Mouse (Mus musculus): ENCODE data around the gene Pex11a. TPM values are rescaled to one million over a fixed set of nuclear protein-coding genes. Genes with fewer than 3 reads are reported as not detected.
"Not testable (repeated sequence)": the region's sequence is repeated elsewhere in the genome, so short reads cannot be mapped to it uniquely, and the experiment has no call there.

Pex11a gene
- total RNA-seq (2021), result 1 to 10 TPM; 4.9 to 5.4 TPM
- long read RNA-seq, experiment 1, partial matches to known transcripts, result 0 of 5 reads
- long read RNA-seq, experiment 1, other reads (novel, unspliced or antisense), result 3 of 5 reads
- long read RNA-seq, experiment 2, partial matches to known transcripts, result 0 of 11 reads
- long read RNA-seq, experiment 2, other reads (novel, unspliced or antisense), result 8 of 11 reads

DNA sequence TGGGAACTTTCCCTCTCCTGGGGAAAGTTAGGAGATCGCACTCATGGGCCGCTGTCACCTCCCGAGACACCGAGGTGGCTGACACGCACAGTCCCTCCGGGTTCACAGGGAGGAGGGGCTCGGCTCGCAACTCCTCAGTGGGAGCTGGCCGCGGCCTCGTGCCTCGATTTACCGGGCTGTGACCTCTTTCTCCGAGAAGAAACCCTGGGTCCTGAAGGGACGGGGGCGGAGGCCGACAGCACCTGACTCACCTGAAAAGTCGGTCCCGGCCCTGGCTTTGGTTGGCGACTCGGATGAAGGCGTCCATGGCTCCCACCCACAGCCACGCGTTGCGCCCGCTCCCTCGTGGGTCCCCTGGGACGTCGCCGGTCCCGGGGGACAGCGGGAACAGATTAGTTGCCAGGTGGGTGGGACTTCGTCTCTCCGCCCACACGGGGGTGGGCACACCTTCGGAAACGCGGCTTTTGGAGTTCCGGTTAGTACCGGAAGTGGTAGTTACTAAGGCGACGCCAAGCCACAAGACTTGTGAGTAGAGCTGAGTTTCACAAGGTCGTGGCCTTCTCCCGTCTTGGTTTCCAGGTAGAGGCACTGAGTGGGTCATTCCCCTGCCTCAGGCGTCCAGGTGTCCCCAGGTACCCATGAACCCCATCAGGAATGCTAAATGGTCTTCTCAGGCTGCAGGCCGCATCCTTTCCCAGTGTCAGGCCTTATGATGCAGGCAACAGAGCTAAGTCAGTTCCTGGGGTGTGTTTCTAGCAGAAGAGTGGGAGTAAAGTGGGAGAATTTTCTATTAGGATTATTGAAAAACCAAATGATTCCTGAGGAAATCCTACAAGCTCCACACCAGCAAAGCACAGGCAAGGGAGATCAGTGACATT lies at the start of gene Pex11a, which contains the start of gene Wdr93:
Gene Pex11a (minus strand): TSS at position 473 of the 878 bp plus-strand sequence.
Gene Wdr93 (plus strand): TSS at position 505 of the 878 bp plus-strand sequence.
- intact Hi-C loops (cut with DNase I; ENCODE audit: low total_unique reads), result no loop called here

DNA sequence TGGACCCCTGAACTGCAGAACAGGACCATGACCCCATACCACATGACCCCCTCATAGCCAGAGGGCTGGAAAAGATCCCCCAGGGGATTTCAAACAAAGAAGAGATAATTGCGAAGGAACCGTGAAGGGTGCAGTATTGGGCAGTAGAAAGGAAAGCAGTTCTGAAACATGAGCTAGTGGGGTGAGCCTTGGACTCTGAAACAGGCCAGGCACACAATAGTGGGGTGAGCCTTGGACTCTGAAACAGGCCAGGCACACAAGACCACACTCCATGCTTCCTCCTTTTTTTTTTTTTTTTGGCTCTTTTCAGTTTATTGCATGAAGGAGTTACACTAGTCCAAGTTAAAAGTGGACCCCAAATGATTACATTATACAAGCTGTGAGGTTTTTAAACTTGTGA lies 46.9 kb upstream of the Pex11a start:
- intact Hi-C loops (cut with DNase I; ENCODE audit: low total_unique reads); DNase-seq: not testable (repeated sequence)

More for the DNA sequence above, at the start of gene Pex11a, which contains the start of gene Wdr93:
- peak; percentile 66 for DNase-seq

DNA sequence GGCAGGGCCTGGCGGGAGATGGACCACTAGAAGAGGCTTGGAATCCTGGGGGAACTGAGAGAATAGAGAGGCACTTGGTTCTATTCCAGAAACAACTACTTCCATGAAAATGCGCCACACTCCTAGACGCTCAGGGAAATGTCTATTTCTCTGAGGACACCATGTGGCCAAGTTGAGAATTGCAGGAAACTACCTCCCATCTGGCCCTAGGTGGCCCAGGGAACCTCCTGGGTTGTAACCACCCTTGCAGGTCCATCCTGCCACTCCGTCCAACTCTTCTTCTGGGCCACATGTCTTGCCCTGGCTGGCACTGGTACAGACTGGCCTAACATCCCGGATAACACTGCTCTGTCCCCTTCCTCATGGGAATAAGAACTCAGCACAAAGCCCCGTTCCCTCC lies 43.4 kb upstream of the Pex11a start:
- DNase-seq, result peak; percentile 52

DNA sequence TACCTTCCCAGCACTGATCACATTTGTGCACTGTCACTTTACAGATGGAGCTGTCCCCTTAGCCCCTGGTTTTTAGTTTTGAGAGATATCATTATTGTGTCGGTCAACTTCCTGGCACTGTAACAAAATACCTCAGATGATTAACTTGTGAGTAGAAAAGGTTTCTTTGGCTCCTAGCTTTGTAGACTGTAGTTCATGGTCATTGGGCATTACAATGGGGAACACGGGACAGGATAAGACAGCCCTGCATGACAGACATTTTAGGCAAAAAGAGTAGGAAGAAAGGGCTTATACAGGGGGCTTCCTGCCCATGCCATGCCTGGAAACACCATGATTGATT lies 39.6 kb upstream of the Pex11a start:
- intact Hi-C loops (cut with DNase I; ENCODE audit: low total_unique reads), result no loop called here
- no peak for DNase-seq

More for the DNA sequence above, 43.4 kb upstream of the Pex11a start:
- intact Hi-C loops (cut with DNase I; ENCODE audit: low total_unique reads), result no loop called here

DNA sequence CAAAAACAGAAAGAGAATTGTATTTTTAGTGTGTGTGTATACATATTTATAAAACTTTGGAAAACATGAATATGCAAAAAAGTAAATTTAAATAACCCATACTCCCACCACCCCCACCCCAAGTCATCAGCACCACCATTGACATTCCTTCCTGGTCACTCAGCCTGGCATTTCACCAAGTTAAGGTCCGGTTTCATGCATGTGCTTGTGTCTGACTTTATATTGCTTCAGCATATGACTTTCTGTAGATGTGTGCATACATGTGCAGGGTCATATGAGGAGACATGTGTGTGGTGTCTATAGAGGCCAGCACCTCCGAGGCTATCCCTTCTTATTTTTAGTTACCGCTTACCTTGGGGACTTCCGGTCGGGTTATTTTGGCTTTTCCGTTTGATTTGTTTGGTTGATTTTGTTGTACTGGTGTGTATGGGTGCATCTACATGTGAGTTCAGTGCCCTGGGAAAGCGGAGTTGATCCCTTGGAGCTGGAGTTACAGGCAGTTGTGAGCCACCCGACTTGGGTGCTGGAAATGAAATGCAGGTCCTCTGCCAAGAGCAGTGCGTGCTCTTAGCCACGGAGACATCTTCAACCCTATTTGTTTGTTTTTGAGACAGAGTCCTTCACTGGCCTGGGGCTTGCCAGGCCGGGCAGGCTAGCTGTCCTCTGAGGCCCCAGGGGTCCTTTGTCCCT lies 39.0 kb upstream of the Pex11a start:
- intact Hi-C loops (cut with DNase I; ENCODE audit: low total_unique reads), result no loop called here
- no peak for DNase-seq

DNA sequence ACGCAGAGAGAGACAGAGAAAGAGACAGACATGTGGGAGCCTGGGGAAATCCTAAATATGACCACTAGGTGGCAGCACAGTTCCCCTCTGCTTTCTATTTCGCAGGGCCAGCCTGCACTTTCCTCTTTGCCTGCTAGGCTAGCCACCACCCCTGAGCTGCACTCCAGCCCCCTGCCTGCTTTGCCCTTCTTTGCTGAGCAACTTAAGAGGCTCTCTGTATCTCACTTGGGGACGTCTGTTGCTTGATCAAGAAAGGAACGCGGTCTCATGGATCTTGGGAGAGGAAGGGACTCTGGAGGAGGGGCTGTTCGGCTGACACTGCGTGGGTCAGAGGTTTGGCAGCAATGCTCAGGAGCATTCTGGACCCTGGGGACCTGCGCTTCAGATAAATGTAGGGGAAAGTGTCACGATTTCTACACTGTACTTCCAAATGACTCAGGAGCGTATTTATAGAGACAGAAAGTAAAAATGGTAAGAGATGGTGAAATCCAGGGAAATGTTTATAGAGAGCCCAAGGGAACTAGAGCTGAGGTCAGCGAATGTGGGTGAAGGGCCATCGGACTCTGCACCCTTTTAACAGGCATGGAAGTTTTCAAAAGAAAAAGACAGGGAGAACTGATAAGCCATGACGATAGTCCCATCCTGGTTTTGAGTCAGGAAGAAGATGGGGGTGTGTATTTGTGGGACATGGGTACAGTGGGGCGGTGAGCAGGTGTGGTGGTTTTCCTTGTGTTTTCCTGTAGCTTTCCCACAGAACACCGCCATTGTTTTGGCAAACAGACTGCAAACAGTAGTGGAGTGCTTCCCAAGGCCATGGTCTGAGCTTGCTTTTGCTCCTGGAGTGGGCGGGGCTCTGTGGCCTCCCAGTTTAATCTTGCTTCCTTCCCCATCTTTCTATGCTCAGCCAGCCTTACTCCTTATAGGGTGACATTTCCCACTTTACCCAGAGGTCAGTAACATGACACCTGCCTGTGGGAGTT lies 38.0 kb upstream of the Pex11a start:
- intact Hi-C loops (cut with DNase I; ENCODE audit: low total_unique reads), result no loop called here

DNA sequence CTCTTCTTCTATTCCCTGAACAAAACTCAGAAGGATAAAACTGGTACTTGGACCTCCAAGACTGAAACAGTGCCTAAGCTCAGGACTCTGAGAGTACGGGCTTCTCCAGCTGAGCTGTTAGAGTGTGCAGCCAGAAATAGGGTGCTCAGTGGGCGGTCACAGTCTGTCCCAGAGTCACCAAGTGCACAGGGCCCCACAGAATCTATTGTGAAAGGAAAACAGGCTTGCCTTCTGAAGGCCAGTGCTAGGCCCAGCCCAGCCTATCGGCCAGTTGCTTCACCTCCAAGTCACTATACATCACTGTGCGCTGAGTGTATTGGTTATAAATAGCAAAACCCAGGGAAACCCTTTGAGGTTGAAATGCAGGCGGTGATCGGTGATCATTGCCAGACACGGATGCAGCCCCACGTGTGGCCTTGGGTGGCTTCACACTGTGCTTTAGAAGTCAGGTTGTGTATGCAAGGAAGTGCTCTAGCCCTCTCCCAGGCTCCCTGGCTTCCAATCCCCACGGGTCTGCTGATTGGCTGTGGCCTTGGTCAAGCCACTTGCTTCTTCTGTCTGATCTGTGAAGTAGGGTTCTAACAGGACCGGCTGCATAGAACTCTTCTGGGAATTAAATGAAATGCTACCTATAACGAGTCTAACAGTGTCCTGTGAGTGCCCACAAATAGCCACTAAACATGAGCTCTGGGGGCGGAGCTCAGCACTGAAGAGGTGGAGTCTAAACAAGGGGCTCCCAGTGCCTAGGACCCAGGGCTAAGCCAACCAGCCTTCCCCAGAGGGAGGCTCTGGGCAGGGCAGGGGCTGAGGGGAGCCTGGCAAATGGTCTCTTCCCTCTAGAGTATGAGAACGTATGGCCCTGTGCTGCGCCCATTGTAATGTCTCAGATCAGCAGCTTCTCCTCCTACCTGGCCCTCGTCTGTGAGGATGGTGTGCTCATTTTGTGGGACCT lies 28.9 kb upstream of the Pex11a start:
- no peak for DNase-seq
- intact Hi-C loops (cut with DNase I; ENCODE audit: low total_unique reads), result no loop called here

More for the DNA sequence above, 38.0 kb upstream of the Pex11a start:
- peak; percentile 63 for DNase-seq

DNA sequence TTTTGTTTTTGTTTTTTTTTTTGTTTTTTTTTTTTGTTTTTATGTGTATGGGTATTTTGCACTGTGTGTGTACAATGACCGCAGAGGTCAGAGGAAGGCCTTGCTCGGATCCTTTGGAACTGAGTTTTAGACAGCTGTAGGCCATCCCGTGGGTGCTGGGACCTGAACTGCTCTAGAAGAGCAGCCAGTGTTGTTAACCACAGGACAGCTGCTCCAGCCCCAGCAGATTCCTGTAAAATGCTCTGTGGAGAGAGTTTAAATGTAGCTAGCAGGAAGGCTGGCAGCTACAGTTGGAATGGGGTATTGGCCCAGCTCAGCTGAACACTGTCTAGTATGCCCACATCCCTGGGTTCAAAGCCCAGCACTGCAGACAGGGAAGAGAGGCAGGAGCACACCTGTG lies 26.7 kb upstream of the Pex11a start:
- DNase-seq, result no peak
- intact Hi-C loops (cut with DNase I; ENCODE audit: low total_unique reads), result no loop called here

DNA sequence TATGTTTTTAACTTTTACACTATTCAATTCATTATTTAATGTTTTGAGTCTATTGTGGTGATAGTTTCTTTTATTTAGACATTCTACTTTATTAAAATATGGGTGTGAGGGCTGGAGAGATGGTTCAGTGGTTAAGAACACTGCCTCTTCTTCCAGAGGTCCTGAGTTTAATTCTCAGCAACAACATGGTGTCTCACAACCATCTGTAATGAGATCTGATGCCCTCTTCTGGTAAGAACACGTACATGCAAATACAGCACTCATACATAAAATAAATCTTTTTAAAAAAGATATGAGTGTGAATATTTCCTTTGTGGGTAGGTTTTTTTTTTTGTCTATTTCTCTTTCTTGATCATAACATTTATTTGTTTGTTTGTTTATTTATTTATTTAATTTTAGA lies 23.1 kb upstream of the Pex11a start:
- no peak for DNase-seq
- intact Hi-C loops (cut with DNase I; ENCODE audit: low total_unique reads), result no loop called here

DNA sequence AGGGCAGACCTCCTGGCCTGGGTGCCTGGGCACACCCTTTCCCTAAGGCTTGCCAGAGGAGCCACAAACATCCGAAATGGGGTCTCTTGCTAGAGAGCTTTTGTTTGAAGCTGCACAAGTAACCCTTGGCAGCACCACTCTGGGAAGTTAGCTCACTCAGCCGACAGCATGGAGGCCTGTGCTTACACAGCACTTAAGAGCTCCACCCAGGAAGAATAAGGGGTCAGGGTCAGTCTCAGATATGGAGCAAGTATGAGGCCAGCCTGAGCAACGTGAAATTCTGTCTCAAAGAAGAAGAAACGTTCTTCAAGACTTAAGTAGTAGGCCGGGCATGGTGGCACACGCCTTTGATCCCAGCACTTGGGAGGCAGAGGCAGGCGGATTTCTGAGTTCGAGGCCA lies 19.2 kb upstream of the Pex11a start:
- intact Hi-C loops (cut with DNase I; ENCODE audit: low total_unique reads), result no loop called here
- no peak for DNase-seq

DNA sequence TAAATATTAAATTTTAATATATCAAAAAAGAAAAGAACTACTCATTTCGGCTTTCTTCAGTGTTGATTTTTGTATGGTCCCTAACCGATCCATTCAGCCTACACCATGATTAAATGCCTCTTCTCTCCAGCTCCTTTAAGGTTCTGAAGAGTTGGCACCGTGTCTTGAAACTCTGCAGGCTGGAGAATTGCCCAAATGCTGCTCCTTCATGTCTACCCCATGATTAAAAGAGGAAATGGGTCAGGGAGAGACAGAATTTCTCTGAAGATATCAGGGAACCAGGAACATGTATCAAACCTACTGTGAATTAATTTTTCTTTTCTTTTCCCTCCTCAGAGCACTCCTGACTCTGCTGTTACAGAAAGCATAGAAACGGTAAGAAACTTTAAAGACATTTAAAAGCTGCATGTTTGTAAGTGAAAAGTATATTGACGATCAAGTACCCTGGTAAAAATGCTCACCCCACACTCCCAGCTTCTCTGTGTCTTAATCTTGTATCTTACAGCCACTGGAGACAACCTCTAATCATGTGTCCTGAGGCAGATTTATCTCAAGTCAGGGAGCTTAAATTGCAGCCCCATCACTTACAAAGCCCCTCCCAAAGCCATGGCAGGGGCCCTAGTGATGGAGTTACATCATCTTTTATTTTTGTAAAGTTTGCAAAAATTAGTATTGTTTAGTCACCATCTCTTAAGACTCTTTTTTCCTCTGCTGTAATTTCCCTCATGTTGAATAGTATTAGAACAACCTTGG lies 18.4 kb upstream of the Pex11a start:
- no peak for DNase-seq

DNA sequence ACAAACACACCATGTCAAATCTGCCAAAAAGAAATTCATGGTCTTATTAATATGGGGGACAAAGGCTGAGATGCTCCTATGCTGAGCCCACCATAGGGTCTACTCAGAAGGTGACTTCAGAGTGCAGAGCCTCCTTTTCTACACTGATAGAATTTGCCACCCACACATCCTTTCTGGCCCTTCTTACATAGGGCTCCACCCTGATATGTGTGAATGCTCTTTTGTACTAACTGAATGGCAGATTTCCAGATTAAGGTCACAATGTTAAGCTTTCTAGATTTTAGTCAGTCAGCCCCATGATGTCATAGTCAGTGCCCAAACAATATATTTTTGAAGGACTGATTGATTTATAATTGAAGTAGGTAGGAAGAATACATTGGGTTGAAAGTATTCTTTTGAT lies 16.8 kb upstream of the Pex11a start:
- intact Hi-C loops (cut with DNase I; ENCODE audit: low total_unique reads), result no loop called here
- DNase-seq, result no peak

More for the DNA sequence above, 18.4 kb upstream of the Pex11a start:
- intact Hi-C loops (cut with DNase I; ENCODE audit: low total_unique reads), result no loop called here

DNA sequence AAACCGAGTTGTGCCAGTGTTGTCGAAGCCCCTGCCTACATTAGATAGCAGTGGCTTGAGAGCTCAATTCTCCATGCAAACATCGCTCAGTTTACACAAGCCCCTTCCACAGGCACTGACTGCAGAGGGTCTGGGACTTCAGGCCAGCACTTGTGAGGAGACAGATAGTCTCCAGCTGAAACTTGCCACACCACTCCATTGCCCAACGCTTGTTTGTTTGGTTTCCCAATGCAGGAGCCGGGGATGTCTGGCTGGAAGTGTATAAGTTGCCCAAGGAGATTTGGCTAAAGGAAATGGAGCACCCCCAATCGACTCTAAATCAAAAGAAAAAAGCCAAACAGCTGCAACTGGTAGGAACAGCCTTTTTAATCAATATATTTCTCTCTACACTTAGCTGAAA lies 15.2 kb upstream of the Pex11a start:
- intact Hi-C loops (cut with DNase I; ENCODE audit: low total_unique reads), result no loop called here
- DNase-seq, result no peak

DNA sequence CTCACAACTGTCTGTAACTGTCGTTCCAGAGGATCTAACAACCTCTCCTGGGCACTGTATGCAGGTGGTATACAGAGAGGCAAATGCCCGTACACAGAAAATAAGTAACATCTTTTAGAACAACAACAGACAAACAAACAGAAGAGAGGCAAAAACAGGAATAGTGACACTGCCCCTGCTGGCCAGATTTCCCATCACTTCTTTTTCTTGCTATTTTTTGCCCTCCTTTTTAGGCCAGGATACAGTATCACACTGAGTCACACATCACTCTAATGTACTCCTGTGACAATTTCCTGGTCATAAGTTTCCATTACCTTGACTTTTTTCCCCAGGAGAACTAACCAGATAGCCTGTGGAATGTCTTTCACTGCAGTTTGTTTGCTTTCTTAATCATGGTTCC lies 13.4 kb upstream of the Pex11a start:
- no peak for DNase-seq
- intact Hi-C loops (cut with DNase I; ENCODE audit: low total_unique reads), result no loop called here

DNA sequence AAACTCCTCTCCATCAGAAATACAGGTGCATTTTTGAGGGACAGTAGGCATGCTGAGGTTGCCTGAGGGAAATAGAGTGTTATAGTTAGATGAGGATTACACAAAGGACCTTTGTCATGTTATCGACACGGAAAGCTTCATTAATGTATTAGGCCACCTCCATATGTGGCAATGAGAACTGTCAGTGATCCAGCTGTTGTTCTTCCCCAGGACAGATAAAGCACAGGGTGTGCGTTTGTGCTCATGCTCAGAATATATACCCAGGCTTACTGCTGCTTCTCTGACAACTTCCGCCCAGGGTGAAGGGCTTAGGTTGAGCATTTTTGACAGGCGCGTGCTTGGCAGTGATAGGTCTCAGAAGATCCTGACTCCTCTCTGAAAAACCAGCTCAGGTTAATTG lies 6.6 kb upstream of the Pex11a start:
- intact Hi-C loops (cut with DNase I; ENCODE audit: low total_unique reads), result no loop called here
- no peak for DNase-seq

DNA sequence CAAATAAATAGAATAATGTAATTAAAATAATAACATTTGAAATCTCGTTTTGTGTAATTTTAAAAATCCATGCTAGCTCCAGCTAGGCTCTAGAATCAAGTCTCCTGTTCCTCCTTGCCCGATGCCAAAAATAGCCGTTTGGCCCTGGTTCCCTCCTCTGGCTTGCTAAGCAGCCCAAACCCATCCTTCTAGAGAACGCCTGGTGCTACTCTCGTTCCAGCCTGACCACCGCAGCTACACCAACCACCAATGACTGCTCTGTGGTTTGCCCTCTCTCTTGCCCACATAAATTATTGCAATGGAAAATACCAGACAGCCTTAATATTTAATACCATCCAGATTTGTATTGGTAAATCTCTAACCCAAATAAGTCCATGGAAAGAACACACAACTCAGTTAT lies 4.7 kb upstream of the Pex11a start:
- intact Hi-C loops (cut with DNase I; ENCODE audit: low total_unique reads), result no loop called here
- DNase-seq, result no peak

DNA sequence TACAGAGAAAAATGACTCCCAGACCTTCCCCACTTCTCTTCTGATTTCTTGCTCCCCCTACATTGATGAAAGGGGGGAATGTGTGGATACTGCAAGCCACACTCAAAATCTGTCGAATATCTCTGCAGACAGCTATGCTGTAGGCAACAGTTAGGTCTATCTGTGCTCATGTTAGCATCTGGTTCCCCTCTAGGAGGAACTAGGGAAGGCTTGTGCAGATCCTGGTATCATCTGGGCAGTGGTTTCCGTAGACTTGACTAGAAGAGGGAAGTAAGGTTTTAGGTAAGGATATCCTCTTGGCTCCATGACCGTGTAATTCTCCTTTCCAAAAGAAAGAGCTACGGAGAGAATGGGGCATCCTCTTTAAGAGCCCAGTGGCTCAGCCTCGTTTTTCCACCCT lies 1.7 kb upstream of the Pex11a start:
- intact Hi-C loops (cut with DNase I; ENCODE audit: low total_unique reads), result no loop called here
- no peak for DNase-seq

DNA sequence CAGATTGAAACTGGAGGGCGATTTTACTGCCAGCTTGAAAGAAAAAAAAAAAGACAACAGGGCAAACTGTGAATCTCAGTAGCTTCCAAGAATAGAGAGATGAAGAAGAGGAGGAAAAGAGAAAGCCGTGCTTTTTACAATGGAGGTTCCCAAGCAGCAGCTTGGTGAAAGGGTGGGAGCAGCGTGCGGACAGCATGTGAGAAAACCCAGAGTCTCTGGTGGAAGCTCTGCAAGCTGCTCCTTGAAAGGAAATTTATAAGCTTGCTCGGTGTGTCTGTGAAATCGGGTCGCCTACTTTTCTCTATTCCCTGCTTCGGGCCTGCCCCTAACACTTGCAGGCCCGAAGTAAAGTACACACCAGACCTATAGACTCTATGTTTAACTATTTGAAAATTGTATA lies 1.1 kb upstream of the Pex11a start:
- intact Hi-C loops (cut with DNase I; ENCODE audit: low total_unique reads), result no loop called here
- DNase-seq, result no peak
